In the genomic region with DNA sequence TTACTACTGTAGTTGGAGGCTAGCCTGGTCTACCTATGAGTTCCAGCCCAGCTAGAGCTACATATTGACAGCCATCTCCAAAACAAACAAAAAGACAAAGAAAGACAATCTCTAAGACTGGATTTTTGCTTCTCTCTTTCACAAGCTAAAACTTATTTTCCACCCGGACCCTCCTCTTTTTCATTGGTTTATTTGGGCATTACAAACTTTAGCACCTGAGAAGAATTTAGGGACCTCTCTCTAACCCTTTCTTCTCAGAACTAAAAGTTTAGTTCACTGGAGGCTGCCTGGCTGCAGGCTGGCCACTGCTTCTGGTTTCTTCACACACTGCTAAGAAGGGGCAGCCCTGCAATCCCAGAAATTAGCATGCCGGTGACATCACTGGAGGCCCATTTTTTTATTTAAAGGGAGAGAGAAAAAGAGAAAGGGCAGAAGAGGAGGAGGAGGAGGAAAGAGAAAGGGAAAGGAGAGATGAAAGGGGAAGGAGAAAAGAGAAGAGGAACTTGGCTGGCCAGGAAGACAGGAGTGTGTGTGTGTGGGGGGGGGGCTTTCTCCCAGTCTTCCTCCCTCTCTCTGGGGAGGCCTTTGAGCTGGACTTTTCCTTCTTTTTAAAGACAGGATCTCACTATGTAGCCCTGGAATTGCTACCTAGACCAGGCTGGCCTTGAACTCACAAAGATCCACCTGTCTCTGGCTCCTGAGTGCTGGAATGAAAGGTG, we compare ENCODE assay signal across 9 mouse cellular contexts. TPM values are rescaled to one million over a fixed set of nuclear protein-coding genes. Genes with fewer than 3 reads are reported as not detected.
DNase-seq lines count a peak whose midpoint lies in the region; ATAC-seq and TF ChIP-seq lines count a peak whose summit lies in the region.
"Had no signal": no experiment of that assay in that cellular context is flagged by ENCODE, and none has a peak within 500 bp of the region (broad histone marks: within the 10 kb centered on the region; RNA-seq: fewer than 3 reads in every experiment).

No protein-coding gene starts in this region.

- no peak overlapping the region for H3K27ac ChIP-seq in heart, embryonic 15.5 days
- no peak overlapping the region for H3K27ac ChIP-seq in heart, adult 2 months
- no peak overlapping the region for H3K27ac ChIP-seq in stomach, embryonic 16.5 days (ENCODE audit: low read length)
- H3K27ac ChIP-seq in stomach, postnatal 0 days (replicated peaks), result no peak overlapping the region
- H3K27ac ChIP-seq in lung, postnatal 0 days (ENCODE audit: low read length), result peak overlapping the region; percentile 26

- no peak for DNase-seq in heart, adult 2 months
- no peak for DNase-seq in stomach, postnatal 0 days (ENCODE audit: low spot score)
- peak; percentile 71 for DNase-seq in lung, postnatal 0 days (ENCODE audit: low spot score)
- DNase-seq in frontal cortex, adult 2 months (ENCODE audit: extremely low spot score in 1 of 2, low spot score in 1 of 2), result no peak
- DNase-seq: thymus, adult 2 months had no signal

- H3K4me3 ChIP-seq in heart, embryonic 15.5 days, result no peak overlapping the region
- no peak overlapping the region for H3K4me3 ChIP-seq in heart, adult 2 months
- H3K4me3 ChIP-seq in stomach, embryonic 16.5 days (replicated peaks; ENCODE audit: low read length), result no peak overlapping the region
- H3K4me3 ChIP-seq in stomach, postnatal 0 days (ENCODE audit: low read depth, low read length), result no peak overlapping the region
- H3K4me3 ChIP-seq in lung, postnatal 0 days (ENCODE audit: low read depth, low read length), result no peak overlapping the region

- no peaks in the 10 kb centered on the region for H3K27me3 ChIP-seq in heart, embryonic 15.5 days
- H3K27me3 ChIP-seq in heart, adult 2 months (ENCODE audit: control insufficient read depth, insufficient read depth, low read length), result no peaks in the 10 kb centered on the region
- H3K27me3 ChIP-seq in stomach, embryonic 16.5 days (ENCODE audit: control insufficient read depth, insufficient read depth, low read length), result no peaks in the 10 kb centered on the region
- no peaks in the 10 kb centered on the region for H3K27me3 ChIP-seq in stomach, postnatal 0 days (ENCODE audit: control insufficient read depth, insufficient read depth, low read length)
- no peaks in the 10 kb centered on the region for H3K27me3 ChIP-seq in lung, postnatal 0 days (replicated peaks; ENCODE audit: insufficient read depth, low read length)

- H3K36me3 ChIP-seq in heart, embryonic 15.5 days, result no peaks in the 10 kb centered on the region
- no peaks in the 10 kb centered on the region for H3K36me3 ChIP-seq in heart, adult 2 months (ENCODE audit: control insufficient read depth, insufficient read depth, low read length)
- no peaks in the 10 kb centered on the region for H3K36me3 ChIP-seq in stomach, embryonic 16.5 days (ENCODE audit: control insufficient read depth, insufficient read depth, low read length)
- H3K36me3 ChIP-seq in stomach, postnatal 0 days (ENCODE audit: control insufficient read depth, insufficient read depth, low read length), result no peaks in the 10 kb centered on the region
- H3K36me3 ChIP-seq in lung, postnatal 0 days (ENCODE audit: insufficient read depth, low read length), result no peaks in the 10 kb centered on the region

- no peaks in the 10 kb centered on the region for H3K79me2 ChIP-seq in heart, adult 2 months (replicated peaks; ENCODE audit: control insufficient read depth, insufficient read depth, low read length)

- TF ChIP-seq POLR2A in heart, adult 2 months (IDR thresholded peaks at IDR 0.05; ENCODE audit: insufficient read depth, low read depth, low read length), result no peak

- H3K9ac ChIP-seq in heart, embryonic 15.5 days, result no peak overlapping the region
- H3K9ac ChIP-seq in heart, adult 2 months (ENCODE audit: low read depth, low read length), result no peak overlapping the region
- H3K9ac ChIP-seq in stomach, embryonic 16.5 days (ENCODE audit: low read length), result 0 out of 2 replicates have a peak overlapping the region, but pooled peaks have one; percentile 10
- no peak overlapping the region for H3K9ac ChIP-seq in stomach, postnatal 0 days (ENCODE audit: low read length)
- no peak overlapping the region for H3K9ac ChIP-seq in lung, postnatal 0 days (replicated peaks; ENCODE audit: low read depth)

- 0 out of 2 replicates have a peak, but pooled peaks have one; percentile 36 for ATAC-seq in heart, embryonic 15.5 days (replicated peaks; ENCODE audit: insufficient number of reproducible peaks, insufficient read depth, low FRiP score, low read depth)
- ATAC-seq in stomach, embryonic 16.5 days (ENCODE audit: insufficient read depth, low FRiP score), result no peak
- no peak for ATAC-seq in stomach, postnatal 0 days (ENCODE audit: low FRiP score, low TSS enrichment)
- ATAC-seq in lung, postnatal 0 days, result peak; percentile 59; the same call in 1 of the 2 replicates
- no peak for ATAC-seq in cerebellum, adult (ENCODE audit: insufficient number of reproducible peaks, low FRiP score, low TSS enrichment)

- intact Hi-C loops in heart, adult 2 months (cut with DNase I), result no loop called here

- H3K4me1 ChIP-seq in heart, embryonic 15.5 days (replicated peaks), result peaks cover 26% of the 10 kb centered on the region
- peaks cover 7% of the 10 kb centered on the region for H3K4me1 ChIP-seq in heart, adult 2 months (ENCODE audit: control insufficient read depth, insufficient read depth, low read length)
- peaks cover 11% of the 10 kb centered on the region for H3K4me1 ChIP-seq in stomach, embryonic 16.5 days (ENCODE audit: control insufficient read depth, insufficient read depth, low read length)
- no peaks in the 10 kb centered on the region for H3K4me1 ChIP-seq in stomach, postnatal 0 days (replicated peaks; ENCODE audit: control insufficient read depth, insufficient read depth)
- H3K4me1 ChIP-seq in lung, postnatal 0 days (ENCODE audit: insufficient read depth, low read depth, low read length), result peaks cover 13% of the 10 kb centered on the region; the same call in 1 of the 2 replicates

- H3K9me3 ChIP-seq in heart, embryonic 15.5 days (replicated peaks), result no peaks in the 10 kb centered on the region
- no peaks in the 10 kb centered on the region for H3K9me3 ChIP-seq in stomach, embryonic 16.5 days (replicated peaks; ENCODE audit: control insufficient read depth, low read length)
- no peaks in the 10 kb centered on the region for H3K9me3 ChIP-seq in stomach, postnatal 0 days (ENCODE audit: control insufficient read depth, low read length)
- H3K9me3 ChIP-seq in lung, postnatal 0 days (ENCODE audit: low read length), result no peaks in the 10 kb centered on the region

- TF ChIP-seq CTCF in heart, adult 2 months (IDR thresholded peaks at IDR 0.05), result no peak
- no peak for TF ChIP-seq CTCF in stomach, postnatal 0 days (IDR thresholded peaks at IDR 0.05; ENCODE audit: low read depth)
- no peak for TF ChIP-seq CTCF in lung, postnatal 0 days (IDR thresholded peaks at IDR 0.05)

- TF ChIP-seq EP300 in heart, adult 2 months (IDR thresholded peaks at IDR 0.05; ENCODE audit: insufficient read depth, low read depth, low read length), result no peak
- no peak for TF ChIP-seq EP300 in stomach, postnatal 0 days (optimal IDR thresholded peaks at IDR 0.05)
- no peak for TF ChIP-seq EP300 in lung, postnatal 0 days (IDR thresholded peaks at IDR 0.05)

- WGBS in heart, embryonic 15.5 days, result 57% methylated on average over 2 of the region's 2 CpGs
- 73% methylated on average over 2 of the region's 2 CpGs for WGBS in heart, adult 2 months
- WGBS in stomach, embryonic 16.5 days, result 59% methylated on average over 2 of the region's 2 CpGs
- WGBS in stomach, postnatal 0 days, result 56% methylated on average over 2 of the region's 2 CpGs
- WGBS in lung, postnatal 0 days, result 59% methylated on average over 2 of the region's 2 CpGs

- H3K4me2 ChIP-seq in heart, embryonic 15.5 days, result no peak overlapping the region
- H3K4me2 ChIP-seq in stomach, embryonic 16.5 days (ENCODE audit: low read depth, low read length), result no peak overlapping the region
- no peak overlapping the region for H3K4me2 ChIP-seq in stomach, postnatal 0 days (replicated peaks; ENCODE audit: low read depth)
- H3K4me2 ChIP-seq in lung, postnatal 0 days (replicated peaks; ENCODE audit: low read depth, low read length), result no peak overlapping the region

RNA-seq across cellular contexts. Expression of gene Asprv1, which starts 48.7 kb away (rescaled TPM):
- 0.57 and 0.84 TPM in 2 replicates for polyA plus RNA-seq in heart, embryonic 15.5 days (2015; fragmentation: Nextera tagmentation; extraction: Ambion mirVana)
- total RNA-seq in heart, adult 2 months (2021), result under 1 TPM in 1 of 2 experiments, not detected in 1; 0.31 TPM
- 0.09 and 0.21 TPM in 2 replicates for polyA plus RNA-seq in heart, adult 2 months (2012; rRNA removed)
- 360 and 682 TPM in 2 replicates for polyA plus RNA-seq in stomach, embryonic 16.5 days (2015; fragmentation: Nextera tagmentation; extraction: Ambion mirVana)
- 2,145 and 2,418 TPM in 2 replicates for polyA plus RNA-seq in stomach, postnatal 0 days (2015; fragmentation: Nextera tagmentation; extraction: Ambion mirVana)
- 4.4 and 4.6 TPM in 2 replicates for polyA plus RNA-seq in lung, postnatal 0 days (2015; fragmentation: Nextera tagmentation; extraction: Ambion mirVana)
- polyA plus RNA-seq in frontal cortex, adult 2 months (2012; rRNA removed), result 2.9 and 3.4 TPM in 2 replicates
- total RNA-seq: adrenal gland, postnatal 14 days had no signal

RNA-seq across cellular contexts. Expression of gene Pcbp1, which starts 53.1 kb away (rescaled TPM):
- polyA plus RNA-seq in heart, embryonic 15.5 days (2015; fragmentation: Nextera tagmentation; extraction: Ambion mirVana), result 313 and 337 TPM in 2 replicates
- total RNA-seq in heart, adult 2 months (2021), result 100 to 1,000 TPM; 155 to 164 TPM
- polyA plus RNA-seq in heart, adult 2 months (2012; rRNA removed), result 72.9 and 85.8 TPM in 2 replicates
- polyA plus RNA-seq in stomach, embryonic 16.5 days (2015; fragmentation: Nextera tagmentation; extraction: Ambion mirVana), result 177 and 197 TPM in 2 replicates
- 331 and 337 TPM in 2 replicates for polyA plus RNA-seq in stomach, postnatal 0 days (2015; fragmentation: Nextera tagmentation; extraction: Ambion mirVana)
- 317 and 353 TPM in 2 replicates for polyA plus RNA-seq in lung, postnatal 0 days (2015; fragmentation: Nextera tagmentation; extraction: Ambion mirVana)
- 169 and 180 TPM in 2 replicates for polyA plus RNA-seq in frontal cortex, adult 2 months (2012; rRNA removed)

Comparison
In these comparisons a context has a peak if more than half of its experiments do, and no peak if none do; other contexts are left out.
1. ATAC-seq: peak in heart, embryonic 15.5 days (single experiment) and lung, postnatal 0 days (single experiment); none in stomach, embryonic 16.5 days (single experiment), stomach, postnatal 0 days (single experiment) and cerebellum, adult (single experiment).
2. RNA of gene Asprv1, which starts 48.7 kb away (polyA plus RNA-seq): 2,145 to 2,418 TPM in stomach, postnatal 0 days and 360 to 682 TPM in stomach, embryonic 16.5 days; 4.4 to 4.6 TPM in lung, postnatal 0 days, 2.9 to 3.4 TPM in frontal cortex, adult 2 months, 0.57 to 0.84 TPM in heart, embryonic 15.5 days and 0.09 to 0.21 TPM in heart, adult 2 months; every median in the first group is over 10 times any median in the second.